Mouse (Mus musculus) cerebellum, adult 9-11 months (tissue): Measurements from ENCODE around the gene H2-DMb1.

Experiments used
- DNase-seq: peaks from one replicate; pipeline ENCODE4 v3.0.0; 2022

H2-DMb1 gene

GRCm38 (mm10) chr17:34152923-34153322 lies at the start of gene H2-DMb1:
H2-DMb1 (plus strand) TSS chr17:34153072.
- DNase-seq: no peak

DNA sequence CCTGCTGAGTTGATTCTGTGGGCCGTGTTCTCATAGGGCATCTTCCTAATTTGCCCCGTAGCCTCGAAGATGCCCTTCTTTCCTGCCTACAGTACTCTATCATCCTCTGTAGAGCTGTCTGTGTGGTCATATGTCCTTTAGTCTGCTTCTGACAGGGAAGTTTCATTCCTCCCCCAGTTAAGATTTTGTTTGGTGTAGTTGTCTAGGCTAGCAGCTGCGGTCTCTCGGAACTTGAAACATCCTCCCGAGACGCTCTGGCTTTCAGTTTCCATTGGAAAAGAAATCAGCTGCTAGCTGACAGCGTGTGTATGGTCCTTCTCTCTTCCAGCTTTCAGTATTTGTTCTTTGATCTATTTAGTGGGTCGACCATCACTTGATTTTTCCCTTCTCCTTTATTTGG lies 48.1 kb upstream of the H2-DMb1 start:
- no peak for DNase-seq

DNA sequence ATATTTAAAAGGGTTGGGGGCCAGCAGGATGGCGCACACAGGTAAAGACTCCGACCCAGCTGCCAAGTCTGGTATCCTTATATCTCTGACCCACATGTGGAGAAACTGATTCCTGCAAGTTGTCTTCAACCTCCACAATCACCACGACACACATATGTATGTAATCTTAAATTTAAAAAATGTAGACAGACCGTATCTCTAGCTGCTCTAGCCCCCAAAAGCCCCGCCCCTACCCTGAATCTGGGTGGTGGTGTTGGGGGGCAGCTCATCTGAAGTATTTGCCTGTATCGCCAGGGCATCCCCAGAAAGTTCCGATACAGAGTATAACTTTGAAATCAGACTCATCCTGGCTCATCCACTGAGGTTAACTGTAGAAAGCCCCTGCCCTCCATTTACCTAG lies 46.3 kb upstream of the H2-DMb1 start:
- DNase-seq: no peak

GRCm38 (mm10) chr17:34107109-34107867 lies 45.6 kb upstream of the H2-DMb1 start:
- DNase-seq: no peak

DNA sequence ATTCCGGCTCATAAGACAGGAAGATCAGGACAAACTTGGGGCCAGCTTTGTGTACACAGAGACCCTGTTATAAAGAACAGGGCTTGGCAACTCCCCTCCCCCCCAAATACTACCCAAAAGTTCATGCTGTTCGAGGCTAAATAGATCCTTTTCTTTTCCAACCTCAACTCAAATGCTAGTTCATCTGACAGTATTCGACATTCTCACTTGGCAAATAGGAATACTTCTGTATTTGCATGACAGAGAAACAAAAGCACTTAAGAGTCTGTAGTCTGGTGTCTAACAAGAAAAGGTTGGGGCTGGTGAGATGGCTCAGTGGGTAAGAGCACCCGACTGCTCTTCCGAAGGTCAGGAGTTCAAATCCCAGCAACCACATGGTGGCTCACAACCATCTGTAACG lies 44.4 kb upstream of the H2-DMb1 start:
- no peak for DNase-seq

GRCm38 (mm10) chr17:34109038-34109805 lies 43.6 kb upstream of the H2-DMb1 start:
- peak; percentile 23 for DNase-seq

DNA sequence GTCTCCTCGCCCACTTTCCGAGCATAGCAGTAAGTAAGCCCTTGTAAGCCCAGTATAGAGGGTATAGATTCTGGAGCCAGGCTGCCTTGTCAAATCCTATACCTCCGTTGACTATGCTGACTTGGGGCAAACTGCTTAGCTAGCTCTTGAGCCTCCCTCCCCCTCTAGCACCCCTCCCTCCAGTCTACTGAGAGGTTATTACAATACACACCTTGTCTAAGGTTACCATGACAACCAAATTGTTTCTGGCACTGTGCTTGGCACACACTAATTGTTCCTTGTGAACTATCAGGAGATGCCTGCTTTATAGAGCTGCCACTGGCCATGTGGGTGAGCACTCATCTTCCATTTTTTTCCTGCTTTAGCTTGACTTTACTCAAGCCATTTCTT lies 43.1 kb upstream of the H2-DMb1 start:
- DNase-seq: no peak

DNA sequence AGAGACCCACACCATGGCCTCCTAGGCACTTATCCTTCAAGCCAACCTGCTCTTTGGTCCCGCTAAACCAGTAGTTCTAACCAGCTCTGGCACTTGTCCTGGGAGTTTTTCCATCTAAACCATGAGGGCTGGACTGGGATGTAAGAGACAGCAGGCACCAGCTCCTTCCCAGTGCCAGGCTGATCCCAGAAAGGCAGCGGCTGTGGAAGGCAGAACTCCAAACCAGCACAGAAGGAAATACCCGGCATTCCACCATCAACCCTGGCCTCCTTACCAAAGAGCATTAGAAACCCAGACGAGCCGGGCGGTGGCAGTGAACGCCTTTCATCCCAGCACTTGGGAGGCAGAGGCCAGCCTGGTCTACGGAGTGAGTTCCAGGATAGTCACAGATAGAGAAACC lies 42.6 kb upstream of the H2-DMb1 start:
- peak; percentile 23 for DNase-seq

DNA sequence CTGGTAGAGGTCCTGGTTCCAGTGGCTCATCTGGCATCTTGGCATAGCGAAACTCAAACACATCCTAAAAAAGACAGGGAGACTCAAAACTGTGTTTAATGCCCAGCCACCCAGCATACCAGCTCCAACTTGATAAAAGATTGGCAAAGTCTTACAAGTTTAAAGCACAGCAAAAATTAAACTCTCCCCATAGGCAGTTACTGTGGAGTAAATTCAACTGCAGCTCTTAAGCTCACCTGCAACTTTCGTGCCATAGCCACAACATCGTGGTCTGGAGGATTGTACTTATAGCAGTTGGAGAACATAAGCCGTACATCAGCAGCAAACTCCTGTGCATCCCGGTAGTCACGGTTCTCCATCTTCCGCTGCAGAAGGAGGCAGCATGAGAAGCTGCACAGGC lies 38.8 kb upstream of the H2-DMb1 start:
- DNase-seq: no peak

DNA sequence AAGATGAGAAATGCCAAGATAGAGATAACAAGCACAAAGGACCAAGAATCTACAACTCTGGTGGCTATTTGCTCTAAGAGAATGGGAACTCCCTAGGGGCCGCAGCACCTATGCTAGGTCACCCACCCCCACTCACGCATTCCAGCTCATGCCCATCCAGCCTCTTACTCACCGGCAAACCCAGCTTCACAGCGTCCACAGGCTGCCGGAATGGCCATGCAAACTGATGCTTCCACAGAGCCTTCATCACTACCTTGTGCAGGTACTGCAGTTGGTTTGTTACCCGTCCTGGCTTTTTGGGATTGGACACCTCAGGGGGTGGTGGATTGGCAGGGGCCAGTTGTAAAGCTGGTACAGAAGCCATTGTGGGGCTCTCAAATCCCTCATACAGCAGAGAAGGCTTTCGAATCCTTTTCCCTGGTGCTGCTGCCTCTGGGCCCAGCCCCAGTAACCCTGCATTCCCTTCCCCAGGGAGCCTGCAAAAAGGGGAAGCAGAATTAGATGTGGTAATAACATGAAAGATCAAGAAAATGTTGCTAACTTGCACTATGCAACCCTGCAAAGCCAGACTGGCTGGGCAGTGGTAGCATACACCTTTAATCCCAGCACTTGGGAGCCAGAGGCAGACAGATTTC lies 36.0 kb upstream of the H2-DMb1 start:
- no peak for DNase-seq

DNA sequence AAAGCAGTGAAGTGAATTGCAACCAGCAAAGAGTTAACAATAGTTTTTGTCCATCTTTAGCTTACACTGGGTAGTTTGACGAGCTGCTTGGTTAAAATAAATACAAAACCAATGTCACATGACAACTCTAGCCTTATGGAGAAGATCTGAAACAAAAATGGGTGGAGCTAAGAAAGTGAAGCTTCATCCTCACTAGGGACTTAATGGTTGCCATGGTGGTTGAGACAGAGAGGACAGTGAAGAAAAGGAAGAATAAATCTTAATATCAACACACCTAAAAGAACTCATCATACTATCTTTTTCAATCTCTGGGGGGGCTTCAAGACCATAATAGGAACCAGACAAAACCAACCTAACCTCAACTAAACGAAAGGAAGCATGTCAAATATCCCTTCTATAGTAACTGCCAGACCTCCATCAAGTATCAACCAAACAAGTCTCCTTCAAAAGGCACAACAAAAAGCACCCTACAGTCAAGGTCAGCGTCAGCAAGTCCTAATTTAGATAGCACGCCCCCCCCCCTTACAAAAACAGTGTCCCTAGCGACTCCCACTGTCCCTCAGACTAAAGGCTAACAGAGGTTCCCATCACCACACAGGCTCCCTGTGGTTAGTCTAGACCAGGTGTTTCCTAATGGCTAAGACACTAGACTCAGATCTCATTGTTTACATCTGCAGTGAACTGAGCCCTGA lies 35.3 kb upstream of the H2-DMb1 start:
- DNase-seq: peak; percentile 51

DNA sequence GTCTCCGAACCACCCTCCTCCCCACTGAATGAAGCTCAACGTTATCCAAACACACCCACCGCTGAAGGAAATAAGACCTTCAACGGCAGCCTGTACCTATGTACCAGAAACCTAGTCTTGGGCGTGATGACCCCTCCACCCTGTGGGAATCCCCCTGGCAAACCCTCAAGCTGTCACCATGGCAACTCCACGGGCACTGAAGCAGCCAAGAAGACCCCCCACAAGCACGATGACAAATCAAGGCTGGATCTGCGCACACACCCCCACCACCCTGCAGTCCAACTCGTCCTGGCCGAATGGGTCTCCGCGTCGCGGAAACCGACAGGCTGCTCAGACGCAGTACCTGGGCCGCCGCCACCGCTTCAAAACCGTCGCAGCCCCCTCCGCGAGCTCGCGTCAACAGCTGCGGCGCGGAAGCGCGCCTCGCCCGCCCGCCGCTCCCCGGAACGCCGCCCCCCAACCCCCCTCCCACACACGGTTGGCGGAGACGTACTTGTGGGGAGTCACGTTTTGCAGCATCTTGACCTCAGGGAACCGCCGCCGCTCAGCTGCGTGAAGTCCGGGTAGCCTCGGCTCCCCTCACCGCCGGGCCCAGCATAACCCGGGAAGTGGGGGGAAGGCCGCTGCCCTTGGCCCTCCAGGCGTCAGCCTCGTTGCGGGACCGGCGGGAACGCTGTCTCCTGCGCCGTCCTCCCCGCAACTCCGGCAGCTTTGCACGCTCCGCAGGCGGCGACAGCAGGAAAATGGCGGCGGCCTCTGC lies 34.6 kb upstream of the H2-DMb1 start:
- DNase-seq: peak; percentile 82

- no peak for DNase-seq
Observed at GRCm38 (mm10) chr17:34118873-34119248, 34.0 kb upstream of the H2-DMb1 start.

DNA sequence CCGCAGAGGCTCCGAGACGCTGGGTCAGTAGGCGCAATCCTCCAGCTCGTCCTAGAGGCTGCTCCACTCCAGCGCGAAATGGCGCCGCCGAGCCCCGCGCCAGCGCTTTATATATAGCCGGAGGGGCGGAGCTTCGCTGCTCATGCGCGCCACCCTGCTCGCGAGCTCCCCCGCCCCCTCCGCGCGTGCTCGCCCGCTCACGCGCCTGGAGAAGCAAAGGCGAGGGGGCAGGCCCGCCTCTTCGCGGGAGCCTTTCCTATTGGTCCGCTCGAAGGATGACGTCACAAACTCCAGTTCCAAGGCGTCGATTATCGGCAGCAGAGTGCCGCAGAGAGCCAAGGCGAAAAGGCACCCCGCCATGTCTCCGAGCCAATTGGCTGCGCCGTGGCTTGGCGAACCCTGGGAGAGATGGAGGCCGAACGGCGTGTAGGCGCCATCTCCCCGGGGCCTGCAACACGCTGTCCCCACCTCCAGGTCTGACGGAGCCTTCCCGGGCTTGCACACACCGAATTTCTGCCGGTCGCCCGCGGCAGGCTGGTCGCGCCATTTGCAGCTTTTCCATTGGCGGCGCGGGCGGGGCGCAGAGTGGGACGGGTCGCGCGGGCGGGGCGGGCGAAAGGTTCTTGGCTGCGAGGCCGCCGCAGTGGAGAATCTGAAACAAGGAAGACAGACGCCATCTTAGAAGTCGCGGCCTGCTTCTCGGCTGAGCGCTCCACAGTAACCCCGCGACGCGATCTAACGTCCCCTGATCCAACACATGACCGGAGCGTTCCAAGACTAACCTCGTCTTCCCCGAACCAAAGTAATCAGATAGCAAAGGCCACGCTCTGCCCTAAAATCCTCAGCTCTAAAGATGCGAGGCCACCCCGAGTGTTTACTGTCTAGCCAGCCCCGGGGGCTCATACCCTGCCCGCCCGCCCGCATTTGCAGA lies 33.4 kb upstream of the H2-DMb1 start, which contains the start of gene H2-DMa:
Gene H2-DMa (plus strand): TSS at position 293 of the 931 bp plus-strand sequence.
- DNase-seq: peak; percentile 100

DNA sequence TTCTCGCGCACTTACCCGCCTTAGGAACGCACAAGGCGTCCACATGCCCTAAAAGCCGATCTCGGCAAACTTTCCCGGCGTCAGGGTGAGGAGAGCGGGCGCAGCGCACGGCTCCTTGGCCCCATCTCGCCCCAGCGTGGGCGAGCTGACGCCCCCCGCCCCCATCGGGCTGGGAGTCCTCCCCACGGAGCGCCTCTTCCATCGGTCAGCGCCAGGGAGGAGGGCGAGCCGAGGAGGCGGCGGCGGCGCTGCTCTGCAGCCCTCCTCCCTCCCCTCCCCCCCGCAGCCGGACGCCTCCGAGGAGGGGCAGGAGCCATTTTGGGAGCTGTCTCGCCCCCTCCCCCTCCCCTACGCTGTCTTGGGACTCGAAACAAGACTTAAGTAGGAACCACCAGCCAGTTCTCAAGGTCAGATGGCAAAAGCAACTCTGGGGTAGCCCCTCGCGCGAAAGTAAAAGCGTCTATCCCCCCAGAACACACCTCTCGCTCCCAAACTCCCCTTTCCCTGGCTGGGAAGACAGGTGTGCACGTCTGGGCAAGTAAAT lies 32.6 kb upstream of the H2-DMb1 start:
- peak; percentile 93 for DNase-seq

DNA sequence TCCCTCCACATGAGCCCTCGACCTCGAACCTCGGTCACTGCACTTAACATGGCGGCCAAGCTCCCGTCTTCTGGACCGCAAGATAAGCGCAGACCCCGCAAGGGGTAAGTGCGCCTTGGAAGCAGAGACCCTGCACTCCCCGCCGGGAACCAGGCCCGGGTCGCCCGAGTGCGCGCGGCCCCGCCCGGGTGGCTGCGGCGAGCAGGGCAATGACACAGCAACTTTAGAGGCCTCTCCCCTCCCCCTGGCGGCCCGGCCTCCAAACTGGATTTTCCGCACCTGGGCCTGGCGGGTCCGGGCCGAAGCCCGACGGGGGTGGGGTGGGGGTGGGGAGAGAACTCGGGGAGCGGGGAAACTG lies 32.1 kb upstream of the H2-DMb1 start:
- DNase-seq: peak; percentile 90

GRCm38 (mm10) chr17:34121172-34121878 lies 31.5 kb upstream of the H2-DMb1 start:
- DNase-seq: peak; percentile 92

DNA sequence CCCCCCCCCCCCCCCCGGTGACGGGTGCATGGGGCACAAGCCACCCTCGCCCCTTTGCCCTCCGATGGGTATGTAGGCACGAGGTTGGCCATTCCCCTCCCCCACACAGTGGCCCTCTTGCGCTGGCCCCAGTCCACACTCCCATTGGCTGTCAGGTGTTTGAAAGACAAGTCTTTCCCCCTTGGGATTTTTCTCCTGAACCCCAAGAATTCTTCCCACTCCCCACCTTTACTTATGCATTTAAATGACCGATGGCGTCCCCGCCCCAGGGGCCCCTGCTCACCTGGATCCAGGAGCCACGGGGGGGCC lies 31.0 kb upstream of the H2-DMb1 start:
- peak; percentile 89 for DNase-seq

DNA sequence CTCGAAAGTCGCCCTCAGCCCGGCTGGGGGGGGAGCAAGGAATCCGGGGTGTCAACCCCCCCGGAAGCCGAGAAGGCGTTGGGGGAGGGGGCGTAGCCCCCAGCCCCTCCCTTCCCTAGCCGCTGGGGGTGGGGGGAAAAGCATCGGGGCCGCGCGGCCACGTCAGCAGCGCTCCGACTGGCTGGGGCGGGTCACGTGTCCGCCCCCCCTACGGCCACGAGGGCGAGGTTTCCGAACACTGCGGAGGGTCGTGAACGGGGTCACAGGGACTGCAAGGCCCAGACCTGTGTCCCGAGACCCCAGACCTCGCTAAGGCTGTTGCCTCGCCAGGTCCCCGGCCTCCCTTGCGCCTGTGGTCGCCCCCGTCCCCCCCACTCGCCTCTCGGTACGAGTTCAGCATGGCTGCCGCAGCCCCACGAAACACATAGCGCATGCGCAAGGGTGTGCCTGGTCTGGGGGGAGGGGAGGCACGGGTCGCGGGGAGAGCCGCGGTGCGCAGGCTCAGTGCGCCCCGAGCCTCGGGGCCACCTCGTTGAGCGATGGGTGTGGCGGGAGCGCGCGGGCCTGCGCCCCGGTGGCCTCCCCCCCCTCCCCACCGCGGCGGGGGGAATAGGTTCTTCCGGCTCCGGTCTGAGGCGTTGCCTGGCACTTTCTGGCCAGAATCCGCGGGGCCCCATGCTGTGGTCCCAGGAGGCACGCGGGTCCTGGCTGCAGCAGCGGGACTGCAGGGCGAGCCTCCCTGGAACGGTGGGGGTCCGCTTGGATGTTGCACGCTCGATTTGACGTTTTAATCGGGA lies 30.5 kb upstream of the H2-DMb1 start, which contains the start of gene Brd2:
Gene Brd2 (minus strand): TSS at position 447 of the 797 bp plus-strand sequence.
- DNase-seq: peak; percentile 98

DNA sequence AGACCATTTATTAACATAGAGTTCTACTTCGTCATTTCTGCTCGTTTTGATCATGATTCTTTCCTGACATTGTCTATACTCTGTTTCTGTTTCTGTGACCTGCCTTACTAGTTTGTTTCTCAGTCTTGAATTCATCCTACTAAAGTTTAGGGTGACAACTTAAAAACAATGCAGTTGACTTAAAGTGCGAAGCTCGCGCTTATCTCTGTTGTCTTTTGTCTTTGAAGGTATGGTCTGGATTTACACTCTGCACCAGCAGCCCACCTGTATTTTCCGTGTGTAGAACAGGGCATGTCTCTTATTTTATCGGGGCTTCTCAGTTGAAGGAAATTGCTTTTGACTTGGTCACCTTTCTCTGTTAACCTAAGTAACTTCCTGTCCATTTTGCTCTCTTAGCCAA lies 29.8 kb upstream of the H2-DMb1 start:
- DNase-seq: no peak
